Mouse (Mus musculus): ENCODE results near the gene Psmb4.

DNA sequence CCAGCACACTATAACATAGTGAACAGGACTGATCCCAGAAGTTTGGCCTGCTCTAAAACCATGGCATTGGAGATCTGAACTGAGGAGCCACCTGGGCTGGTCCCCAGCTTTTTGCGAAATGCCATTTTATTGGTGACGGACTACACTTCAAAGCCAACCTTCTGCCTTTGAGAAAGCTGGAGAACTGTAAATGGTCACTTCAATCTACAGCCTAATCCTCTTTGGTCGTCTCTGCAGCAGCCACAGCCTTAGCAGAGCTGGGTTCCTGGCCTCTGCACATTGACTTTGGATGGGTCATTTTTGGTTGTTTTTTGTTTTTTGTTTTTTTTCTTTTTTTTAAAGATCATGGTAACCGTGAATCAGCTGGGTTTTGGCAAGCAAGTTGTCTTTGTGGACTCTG lies 4.9 kb downstream of the Psmb4 start:
- TF ChIP-seq MEF2A (IDR thresholded peaks at IDR 0.05; ENCODE audit: borderline replicate concordance, low read depth, low read length) (no peak), MAX (IDR thresholded peaks at IDR 0.05; ENCODE audit: low read length) (no peak), CTCF (conservative IDR thresholded peaks at IDR 0.05 in 1 of 2, IDR thresholded peaks at IDR 0.05 in 1 of 2; ENCODE audit: low read depth in 2 of 2, low read length in 2 of 2) (no peak), KAT2A (IDR thresholded peaks at IDR 0.05; ENCODE audit: insufficient replicate concordance, low read length) (no peak), USF1 (IDR thresholded peaks at IDR 0.05; ENCODE audit: low read depth, low read length) (no peak), NELFE (IDR thresholded peaks at IDR 0.05; ENCODE audit: low read depth, low read length) (no peak), BHLHE40 (IDR thresholded peaks at IDR 0.05; ENCODE audit: low read depth, low read length) (no peak), JUN (IDR thresholded peaks at IDR 0.05; ENCODE audit: insufficient read depth, low read depth, low read length) (no peak)

Measured in CH12.LX (cell line).